Mouse (Mus musculus): ENCODE data around the gene Col6a2. TPM values are rescaled to one million over a fixed set of nuclear protein-coding genes. Genes with fewer than 3 reads are reported as not detected.
A peak's percentile ranks its signal among the peaks of the same experiment; 100 is the strongest.

Gene Col6a2
- polyA plus RNA-seq, 1 experiment from 2014 or later = 90.2 TPM

GRCm38 (mm10) chr10:76586190-76586589 is 37.2 kb downstream of the Col6a2 start:
- H3K27me3 ChIP-seq = no peaks in the 10 kb centered on the region
- H3K9ac ChIP-seq = no peak overlapping the region
- no peak overlapping the region for H3K4me3 ChIP-seq
- no peaks in the 10 kb centered on the region; the same call in 1 of the 2 replicates for H3K9me3 ChIP-seq (replicated peaks)
- no peaks in the 10 kb centered on the region for H3K36me3 ChIP-seq
- WGBS = 10% methylated on average over 1 of the region's 1 CpGs
- peak; percentile 79 for ATAC-seq (replicated peaks; ENCODE audit: insufficient number of reproducible peaks, insufficient read depth, low FRiP score, low read depth)
- peaks cover 32% of the 10 kb centered on the region for H3K4me1 ChIP-seq (replicated peaks)
- H3K4me2 ChIP-seq = no peak overlapping the region
- peak overlapping the region; percentile 70 for H3K27ac ChIP-seq

- H3K27ac ChIP-seq = peak overlapping the region; percentile 71; the same call in 1 of the 2 replicates
- H3K9me3 ChIP-seq (replicated peaks) = no peaks in the 10 kb centered on the region
- H3K27me3 ChIP-seq = no peaks in the 10 kb centered on the region
- 16% methylated on average over 10 of the region's 10 CpGs for WGBS
- peak; percentile 37; the same call in 1 of the 2 replicates for ATAC-seq (replicated peaks; ENCODE audit: insufficient number of reproducible peaks, insufficient read depth, low FRiP score, low read depth)
- peaks cover 29% of the 10 kb centered on the region for H3K4me1 ChIP-seq (replicated peaks)
- H3K9ac ChIP-seq = no peak overlapping the region
- no peaks in the 10 kb centered on the region for H3K36me3 ChIP-seq
- H3K4me3 ChIP-seq = peak overlapping the region; percentile 12
- peak overlapping the region; percentile 50 for H3K4me2 ChIP-seq
Measured at GRCm38 (mm10) chr10:76584138-76584537, 39.3 kb downstream of the Col6a2 start.

- Histone ChIP-seq H3K4me2 (no peak overlapping the region), H3K4me1 (replicated peaks) (no peaks in the 10 kb centered on the region), H3K36me3 (no peaks in the 10 kb centered on the region), H3K9ac (no peak overlapping the region), H3K27ac (no peak overlapping the region), H3K4me3 (no peak overlapping the region), H3K27me3 (no peaks in the 10 kb centered on the region), H3K9me3 (replicated peaks) (no peaks in the 10 kb centered on the region)
- no peak for ATAC-seq (replicated peaks; ENCODE audit: insufficient number of reproducible peaks, insufficient read depth, low FRiP score, low read depth)
- 59% methylated on average over 7 of the region's 7 CpGs for WGBS
Measured at GRCm38 (mm10) chr10:76576920-76577319, 46.5 kb downstream of the Col6a2 start.

- Histone ChIP-seq H3K9ac (no peak within 1 kb of the TSS), H3K4me2 (no peak within 1 kb of the TSS), H3K27me3 (no peaks in the 10 kb centered on the region), H3K9me3 (replicated peaks) (no peaks in the 10 kb centered on the region), H3K4me3 (no peak within 1 kb of the TSS), H3K4me1 (replicated peaks) (no peaks in the 10 kb centered on the region), H3K36me3 (no peaks in the 10 kb centered on the region), H3K27ac (no peak within 1 kb of the TSS)
- WGBS = 84% methylated on average over 3 of the region's 3 CpGs
- ATAC-seq (replicated peaks; ENCODE audit: insufficient number of reproducible peaks, insufficient read depth, low FRiP score, low read depth) = no peak
Measured at GRCm38 (mm10) chr10:76575374-76575773, 48.1 kb downstream of the Col6a2 start, which contains the start of gene Ftcd. Gene Ftcd (plus strand): TSS chr10:76575648.

GRCm38 (mm10) chr10:76572151-76572550 is 51.3 kb downstream of the Col6a2 start:
- Histone ChIP-seq H3K4me2 (no peak overlapping the region), H3K36me3 (no peaks in the 10 kb centered on the region), H3K9me3 (replicated peaks) (no peaks in the 10 kb centered on the region), H3K27me3 (no peaks in the 10 kb centered on the region), H3K4me1 (replicated peaks) (no peaks in the 10 kb centered on the region), H3K27ac (no peak overlapping the region), H3K9ac (no peak overlapping the region), H3K4me3 (no peak overlapping the region)
- 74% methylated on average over 3 of the region's 3 CpGs for WGBS
- ATAC-seq (replicated peaks; ENCODE audit: insufficient number of reproducible peaks, insufficient read depth, low FRiP score, low read depth) = no peak

GRCm38 (mm10) chr10:76571070-76571469 is 52.4 kb downstream of the Col6a2 start:
- Histone ChIP-seq H3K27ac (no peak overlapping the region), H3K27me3 (no peaks in the 10 kb centered on the region), H3K9ac (no peak overlapping the region), H3K4me2 (no peak overlapping the region), H3K9me3 (replicated peaks) (no peaks in the 10 kb centered on the region), H3K4me3 (no peak overlapping the region), H3K4me1 (replicated peaks) (no peaks in the 10 kb centered on the region), H3K36me3 (no peaks in the 10 kb centered on the region)
- ATAC-seq (replicated peaks; ENCODE audit: insufficient number of reproducible peaks, insufficient read depth, low FRiP score, low read depth) = no peak
- 72% methylated on average over 2 of the region's 2 CpGs for WGBS

- no peak overlapping the region for H3K4me3 ChIP-seq
- H3K27me3 ChIP-seq = no peaks in the 10 kb centered on the region
- H3K36me3 ChIP-seq = no peaks in the 10 kb centered on the region
- H3K27ac ChIP-seq = no peak overlapping the region
- no peaks in the 10 kb centered on the region for H3K4me1 ChIP-seq (replicated peaks)
- ATAC-seq (replicated peaks; ENCODE audit: insufficient number of reproducible peaks, insufficient read depth, low FRiP score, low read depth) = no peak
- 93% methylated on average over 22 of the region's 22 CpGs for WGBS
- H3K9me3 ChIP-seq (replicated peaks) = no peaks in the 10 kb centered on the region
- H3K4me2 ChIP-seq = no peak overlapping the region
- H3K9ac ChIP-seq = no peak overlapping the region
Measured at GRCm38 (mm10) chr10:76569996-76570685, 53.3 kb downstream of the Col6a2 start.

GRCm38 (mm10) chr10:76561972-76562371 is 61.5 kb downstream of the Col6a2 start, which contains the start of gene Spatc1l:
Gene Spatc1l (plus strand): TSS chr10:76562272.
- no peak within 1 kb of the TSS for H3K4me2 ChIP-seq
- no peaks in the 10 kb centered on the region for H3K4me1 ChIP-seq (replicated peaks)
- no peak within 1 kb of the TSS for H3K9ac ChIP-seq
- WGBS = 85% methylated on average over 10 of the region's 10 CpGs
- H3K4me3 ChIP-seq = no peak within 1 kb of the TSS
- no peaks in the 10 kb centered on the region for H3K9me3 ChIP-seq (replicated peaks)
- no peaks in the 10 kb centered on the region for H3K36me3 ChIP-seq
- no peak within 1 kb of the TSS for H3K27ac ChIP-seq
- no peak for ATAC-seq (replicated peaks; ENCODE audit: insufficient number of reproducible peaks, insufficient read depth, low FRiP score, low read depth)
- H3K27me3 ChIP-seq = no peaks in the 10 kb centered on the region

GRCm38 (mm10) chr10:76554061-76554460 is 69.4 kb downstream of the Col6a2 start:
- Histone ChIP-seq H3K9me3 (replicated peaks) (no peaks in the 10 kb centered on the region), H3K4me2 (no peak overlapping the region), H3K27me3 (no peaks in the 10 kb centered on the region), H3K36me3 (peaks cover 42% of the 10 kb centered on the region), H3K27ac (no peak overlapping the region), H3K9ac (no peak overlapping the region), H3K4me3 (no peak overlapping the region), H3K4me1 (replicated peaks) (no peaks in the 10 kb centered on the region)
- WGBS = 83% methylated on average over 5 of the region's 5 CpGs
- ATAC-seq (replicated peaks; ENCODE audit: insufficient number of reproducible peaks, insufficient read depth, low FRiP score, low read depth) = no peak

- ATAC-seq (replicated peaks; ENCODE audit: insufficient number of reproducible peaks, insufficient read depth, low FRiP score, low read depth) = no peak
- 81% methylated on average over 3 of the region's 3 CpGs for WGBS
- H3K9me3 ChIP-seq (replicated peaks) = no peaks in the 10 kb centered on the region
- no peak overlapping the region for H3K9ac ChIP-seq
- H3K36me3 ChIP-seq = peaks cover 57% of the 10 kb centered on the region
- no peak overlapping the region for H3K4me3 ChIP-seq
- no peak overlapping the region for H3K4me2 ChIP-seq
- H3K27ac ChIP-seq = no peak overlapping the region
- H3K4me1 ChIP-seq (replicated peaks) = no peaks in the 10 kb centered on the region
- H3K27me3 ChIP-seq = no peaks in the 10 kb centered on the region
Measured at GRCm38 (mm10) chr10:76551556-76551955, 71.9 kb downstream of the Col6a2 start.

GRCm38 (mm10) chr10:76550458-76550857 is 73.0 kb downstream of the Col6a2 start:
- 86% methylated on average over 5 of the region's 5 CpGs for WGBS
- no peaks in the 10 kb centered on the region for H3K27me3 ChIP-seq
- no peak overlapping the region for H3K4me3 ChIP-seq
- peaks cover 57% of the 10 kb centered on the region for H3K36me3 ChIP-seq
- H3K4me1 ChIP-seq (replicated peaks) = no peaks in the 10 kb centered on the region
- no peaks in the 10 kb centered on the region for H3K9me3 ChIP-seq (replicated peaks)
- H3K27ac ChIP-seq = no peak overlapping the region
- H3K4me2 ChIP-seq = no peak overlapping the region
- no peak for ATAC-seq (replicated peaks; ENCODE audit: insufficient number of reproducible peaks, insufficient read depth, low FRiP score, low read depth)
- no peak overlapping the region for H3K9ac ChIP-seq

- ATAC-seq (replicated peaks; ENCODE audit: insufficient number of reproducible peaks, insufficient read depth, low FRiP score, low read depth) = no peak
- H3K27me3 ChIP-seq = no peaks in the 10 kb centered on the region
- 92% methylated on average over 8 of the region's 8 CpGs for WGBS
- no peaks in the 10 kb centered on the region for H3K4me1 ChIP-seq (replicated peaks)
- H3K9me3 ChIP-seq (replicated peaks) = no peaks in the 10 kb centered on the region
- no peak overlapping the region for H3K4me2 ChIP-seq
- no peak overlapping the region for H3K27ac ChIP-seq
- H3K4me3 ChIP-seq = no peak overlapping the region
- no peak overlapping the region for H3K9ac ChIP-seq
- peaks cover 67% of the 10 kb centered on the region for H3K36me3 ChIP-seq
Measured at GRCm38 (mm10) chr10:76548218-76548617, 75.2 kb downstream of the Col6a2 start.

All from heart, embryonic 15.5 days (tissue).